Mouse (Mus musculus) small intestine, adult 2 months (tissue): ENCODE results near the gene Adgrd1.

Experiments
- CTCF ChIP-seq: fragments of 200-500 bp; IDR thresholded peaks from 2 replicates; pipeline ENCODE4 v1.5.1; 2012; ENCODE audit warnings: low read depth, mild to moderate bottlenecking, control low read depth, inconsistent platforms, low read length, moderate library complexity, mixed read lengths; ENCODE audit not compliant: insufficient replicate concordance, insufficient read length; ENCODE audit errors: extremely low read depth
- POLR2A ChIP-seq: fragments of 200-500 bp; IDR thresholded peaks from 2 replicates; pipeline ENCODE4 v1.6.1; 2012; ENCODE audit warnings: low read depth, mild to moderate bottlenecking, control low read depth, inconsistent platforms, low read length, moderate library complexity

DNA sequence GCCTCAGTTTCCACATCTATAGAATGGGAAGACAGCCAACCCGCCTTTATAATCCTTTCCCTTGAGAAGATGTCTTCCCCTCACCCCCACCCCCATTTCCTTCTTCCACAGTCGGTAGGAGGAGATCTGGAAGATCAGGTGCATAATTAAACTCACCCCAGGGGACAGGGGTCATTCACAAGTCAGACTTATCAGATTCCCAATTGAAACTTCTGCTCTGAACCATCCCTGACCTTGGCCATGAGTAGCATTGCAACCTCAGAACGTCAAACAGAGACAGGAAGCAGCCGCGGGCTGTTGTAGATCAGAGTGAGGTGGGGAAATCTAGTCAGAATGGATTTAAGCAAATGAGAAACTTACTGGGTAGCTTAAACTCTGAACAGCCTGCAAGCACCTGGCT, 46.3 kb downstream of the Adgrd1 start:
- TF ChIP-seq CTCF = no peak
- TF ChIP-seq POLR2A = no peak
